Mouse (Mus musculus) adrenal gland, postnatal 36 days (tissue): ENCODE measurements around the gene Map3k4. TPM values are rescaled to one million over a fixed set of nuclear protein-coding genes. Genes with fewer than 3 reads are reported as not detected.

Experiments used
- DNase-seq, 2 experiments: peaks; one replicate each; pipeline ENCODE4 v3.0.0; 2021; ENCODE audit warnings: mixed read lengths in 1 of 2
- long read RNA-seq, 2 experiments: library from polyadenylated mRNA; stranded (forward); transcript quantifications; one replicate each; pipeline ENCODE4 v2.0.0; 2021; ENCODE audit warnings: borderline sequencing depth in 2 of 2
- total RNA-seq, 2 experiments: library from RNA; stranded (reverse); gene quantifications; 2 replicates each; pipeline ENCODE4 v1.2.3; 2021

Gene Map3k4
- total RNA-seq = 10 to 100 TPM; 20.1 to 27.4 TPM
- long read RNA-seq, experiment 1, full-length matches to known transcripts = 8 of 13 reads
- long read RNA-seq, experiment 1, partial matches to known transcripts = 5 of 13 reads
- long read RNA-seq, experiment 1, other reads (novel, unspliced or antisense) = 0 of 13 reads
- long read RNA-seq, experiment 2, full-length matches to known transcripts = 2 of 2 reads
- long read RNA-seq, experiment 2, partial matches to known transcripts = 0 of 2 reads
- long read RNA-seq, experiment 2, other reads (novel, unspliced or antisense) = 0 of 2 reads

DNA sequence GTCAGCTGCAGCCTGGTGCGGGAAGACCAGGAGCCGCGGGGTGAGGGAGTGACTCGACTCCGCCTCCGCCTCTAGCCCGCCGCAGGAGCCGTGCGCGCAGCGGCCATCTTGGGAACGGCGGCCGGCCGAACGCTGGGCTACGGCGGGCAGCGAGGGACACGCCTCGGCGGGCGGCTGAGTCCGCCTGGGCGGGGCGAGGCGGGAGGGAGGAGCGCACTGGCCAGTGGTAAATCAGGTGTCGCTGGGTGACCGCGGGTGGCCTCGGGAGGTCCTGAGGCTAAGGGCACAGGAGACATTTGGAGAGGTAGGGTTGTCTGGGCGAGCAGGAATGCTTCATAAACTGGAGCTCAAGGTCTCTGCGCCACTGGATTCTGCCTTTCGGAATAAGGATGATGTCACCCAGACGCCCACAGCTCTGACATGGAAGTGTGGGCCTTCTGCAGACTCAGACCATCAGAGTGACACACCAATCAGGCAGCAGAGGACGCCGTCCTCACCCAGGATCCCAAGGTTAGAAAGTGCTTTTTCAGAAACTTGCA, at the start of gene Map3k4:
TSS of gene Map3k4 (minus strand) at position 134 of the 539 bp plus-strand sequence.
- peak; percentile 96 to 98 for DNase-seq

DNA sequence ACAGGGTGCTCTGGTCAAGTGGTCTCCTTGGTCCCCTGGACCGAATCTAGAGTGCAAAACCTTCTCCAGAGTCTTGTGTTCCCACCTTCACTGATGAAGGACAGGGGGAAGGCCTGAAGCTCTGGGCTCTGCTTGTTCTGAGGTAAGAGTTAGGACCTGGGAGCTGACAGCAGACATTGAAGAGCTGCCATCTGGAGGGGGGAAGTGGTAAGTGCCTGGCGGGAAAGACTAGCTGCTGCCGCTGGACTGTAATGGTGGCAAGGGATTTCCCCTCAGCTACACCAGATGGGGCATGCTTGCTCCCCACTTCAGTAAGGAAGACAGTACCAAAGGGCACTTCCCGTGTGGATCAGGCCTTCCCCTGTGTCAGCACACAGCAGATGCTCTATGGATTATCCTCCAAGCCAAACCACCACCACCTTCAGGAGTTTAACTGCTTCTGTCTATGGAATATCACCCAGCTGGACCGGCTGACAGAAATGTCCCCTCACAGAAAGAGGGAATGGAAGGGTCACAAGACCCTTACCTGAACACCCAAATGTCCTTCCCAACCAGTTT, 48.9 kb upstream of the Map3k4 start:
- DNase-seq = peak; percentile 55 to 77

DNA sequence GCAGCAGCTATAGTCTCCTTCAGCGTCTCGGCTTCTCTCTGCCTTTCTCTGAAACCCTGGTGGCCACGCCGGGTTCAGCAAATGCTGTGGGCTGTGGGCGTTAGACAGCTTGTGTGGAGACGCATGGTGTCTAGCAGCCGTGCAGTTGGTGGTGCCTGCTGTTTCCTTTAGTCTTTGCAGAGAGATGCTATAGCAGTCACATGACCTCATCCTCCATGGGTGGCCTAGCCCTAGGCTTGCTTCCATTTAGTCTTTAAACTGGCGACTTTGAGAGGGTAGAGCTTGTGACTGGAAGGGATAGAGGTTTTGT, 45.8 kb upstream of the Map3k4 start:
- no peak for DNase-seq

DNA sequence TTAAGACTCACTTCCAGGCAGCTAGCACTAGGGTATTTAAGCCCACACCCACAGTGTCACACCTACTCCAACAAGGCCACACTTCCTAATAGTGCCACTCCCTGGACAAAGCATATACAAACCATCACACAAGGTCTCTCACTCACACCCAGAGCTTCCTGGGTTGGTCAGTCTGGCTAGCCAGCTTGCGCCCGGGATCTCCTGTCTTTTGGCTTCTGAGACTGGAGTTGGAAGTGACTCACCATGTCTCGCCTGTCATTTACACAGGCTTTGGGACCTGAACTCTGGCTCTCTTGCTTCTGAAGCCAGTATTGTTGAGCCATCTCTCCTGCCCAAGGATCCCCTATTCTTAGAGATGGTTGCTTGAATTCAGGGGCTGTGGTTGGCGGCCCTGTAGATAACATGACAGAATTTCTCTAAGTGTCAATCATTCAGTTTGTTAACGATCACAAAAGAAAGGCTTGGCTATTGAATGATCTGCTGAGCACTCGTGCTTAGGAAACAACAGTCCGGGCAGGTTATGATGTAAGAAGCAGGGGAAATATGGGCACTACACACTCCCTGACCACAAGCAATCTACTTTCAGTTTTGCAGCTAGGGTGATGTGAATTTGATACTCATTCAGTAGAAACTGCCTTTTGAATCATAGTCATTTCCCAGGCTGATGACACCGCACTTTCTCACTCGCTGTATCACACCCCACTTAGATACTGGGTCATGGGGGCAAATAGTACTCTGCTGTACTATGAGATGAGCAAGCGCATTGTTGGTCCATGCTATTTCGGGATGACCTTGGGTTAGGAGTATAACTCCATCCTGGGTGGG, 45.2 kb upstream of the Map3k4 start:
- no peak for DNase-seq

DNA sequence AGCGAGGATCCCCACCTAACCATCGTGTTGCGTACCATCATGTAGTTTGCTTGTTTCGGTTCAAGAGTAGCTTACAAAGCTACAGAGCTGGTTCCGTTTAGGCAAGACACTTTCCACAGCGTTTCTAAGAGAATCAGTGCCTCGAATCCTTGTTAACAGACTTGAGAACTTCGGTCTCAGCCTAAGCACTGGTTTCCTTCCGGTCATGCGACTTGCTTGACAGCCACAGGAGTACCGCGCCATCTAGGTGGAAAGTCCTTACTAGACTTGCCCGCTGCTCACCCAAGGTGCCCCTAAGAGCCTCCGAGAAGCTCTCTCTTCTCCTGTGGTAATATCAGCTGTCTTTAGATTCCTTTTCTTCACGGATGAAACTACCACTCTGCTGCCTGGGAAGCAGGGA, 41.3 kb upstream of the Map3k4 start:
- no peak for DNase-seq

DNA sequence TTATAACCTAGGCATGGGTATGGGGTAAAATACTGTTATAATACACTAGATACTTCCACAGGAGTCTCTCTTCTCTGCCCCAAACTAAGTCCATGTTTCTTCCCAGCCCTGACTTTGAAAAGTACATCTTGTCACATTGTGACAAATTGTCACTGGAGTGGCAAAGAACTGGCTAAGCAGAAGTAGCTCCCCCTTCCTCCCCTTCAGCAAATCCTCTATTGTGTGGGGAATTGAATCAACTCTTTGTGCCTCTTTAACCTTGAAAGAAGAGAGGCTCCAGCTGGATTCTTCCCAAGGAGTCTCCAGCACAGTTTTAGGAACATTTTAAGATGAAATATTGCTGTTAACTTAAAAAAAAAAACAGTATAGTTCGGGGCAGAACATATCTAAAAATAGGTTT, 34.2 kb upstream of the Map3k4 start:
- DNase-seq = no peak

DNA sequence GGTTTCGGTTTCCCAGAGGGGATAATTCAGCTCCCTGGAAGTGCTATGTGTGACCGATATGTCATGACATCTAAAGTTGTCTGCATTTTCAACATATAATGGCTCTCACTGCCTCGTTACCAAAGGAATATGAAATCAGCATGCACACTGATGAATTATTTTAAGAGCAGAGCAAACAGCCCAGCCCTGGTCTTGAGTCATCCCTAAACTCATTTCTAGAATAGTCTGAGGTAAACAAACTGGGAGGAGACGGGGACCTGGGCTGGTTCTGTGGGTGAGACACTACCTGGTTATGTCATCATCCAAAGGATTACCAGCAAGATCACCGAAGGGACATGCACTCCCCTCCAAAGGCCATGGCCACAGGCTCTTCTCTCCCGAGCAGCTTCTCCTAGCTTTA, 33.0 kb upstream of the Map3k4 start:
- no peak for DNase-seq

DNA sequence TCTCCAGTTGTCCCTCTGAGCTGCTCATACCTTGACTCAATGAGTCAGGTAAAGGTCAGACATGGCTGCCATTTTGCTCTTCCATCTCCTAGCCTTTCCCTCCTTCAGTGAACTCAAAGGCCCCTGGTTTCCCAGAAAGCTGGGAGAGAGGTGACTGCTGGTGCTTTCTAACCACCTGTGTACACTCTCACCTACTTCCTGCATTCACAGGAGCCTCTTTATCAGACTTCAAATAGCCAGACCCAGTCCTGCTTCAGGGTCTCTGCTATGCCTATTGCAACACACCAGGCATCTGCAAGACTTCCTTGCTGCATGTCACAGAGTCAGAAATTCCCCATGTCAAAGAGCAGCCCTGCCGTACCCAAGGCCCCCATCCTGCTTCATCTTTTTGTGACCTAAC, 28.9 kb upstream of the Map3k4 start:
- no peak for DNase-seq

DNA sequence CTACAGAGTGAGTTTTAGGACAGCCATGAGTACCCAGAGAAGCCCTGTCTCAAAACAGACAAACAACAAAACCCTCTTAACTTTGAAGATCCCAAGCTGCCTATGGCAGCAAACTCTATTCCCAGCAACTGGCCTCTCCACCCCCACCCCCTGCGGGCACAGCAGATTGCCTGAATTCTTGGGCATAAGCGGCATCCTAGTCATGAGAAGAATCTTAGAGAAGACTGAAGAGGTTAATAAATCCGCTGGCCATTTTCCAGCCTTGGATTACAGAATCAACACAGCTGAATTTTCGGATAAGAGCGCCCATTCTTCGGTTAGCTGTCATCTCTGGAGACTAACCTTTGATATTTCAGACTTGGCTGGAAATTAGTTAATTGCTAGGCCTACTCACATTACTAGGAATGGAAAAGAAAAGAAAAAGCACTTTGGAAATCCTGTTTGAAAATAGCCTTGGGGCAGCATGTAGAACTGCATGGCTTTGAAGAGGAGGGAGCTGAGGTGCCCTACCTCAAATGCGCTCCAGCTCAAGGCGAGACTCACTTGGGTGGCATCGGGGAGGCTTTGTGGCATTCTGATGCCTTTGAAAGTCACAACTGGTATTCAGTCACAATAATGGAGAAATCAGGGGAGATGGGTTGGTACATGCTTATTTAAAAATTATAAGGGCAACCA, 25.2 kb upstream of the Map3k4 start:
- no peak for DNase-seq

DNA sequence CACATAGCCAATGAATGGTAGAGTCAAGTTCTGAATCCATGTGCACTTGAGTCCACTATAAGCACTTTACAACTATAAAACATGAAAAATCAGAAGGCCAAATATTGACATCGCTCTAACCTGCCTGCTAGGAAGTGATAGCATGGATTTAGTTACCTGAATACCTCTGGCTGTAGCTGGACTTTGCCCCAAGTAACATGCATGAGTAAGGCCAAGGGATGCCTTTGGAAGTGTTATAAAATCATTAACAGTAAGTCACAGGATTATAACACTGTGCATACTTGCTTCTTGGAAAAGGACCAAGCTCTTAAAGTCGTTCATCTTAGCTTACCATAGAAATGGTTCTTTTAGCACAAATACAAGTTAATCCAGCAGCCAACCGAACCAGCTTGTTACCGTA, 18.6 kb upstream of the Map3k4 start:
- no peak for DNase-seq

DNA sequence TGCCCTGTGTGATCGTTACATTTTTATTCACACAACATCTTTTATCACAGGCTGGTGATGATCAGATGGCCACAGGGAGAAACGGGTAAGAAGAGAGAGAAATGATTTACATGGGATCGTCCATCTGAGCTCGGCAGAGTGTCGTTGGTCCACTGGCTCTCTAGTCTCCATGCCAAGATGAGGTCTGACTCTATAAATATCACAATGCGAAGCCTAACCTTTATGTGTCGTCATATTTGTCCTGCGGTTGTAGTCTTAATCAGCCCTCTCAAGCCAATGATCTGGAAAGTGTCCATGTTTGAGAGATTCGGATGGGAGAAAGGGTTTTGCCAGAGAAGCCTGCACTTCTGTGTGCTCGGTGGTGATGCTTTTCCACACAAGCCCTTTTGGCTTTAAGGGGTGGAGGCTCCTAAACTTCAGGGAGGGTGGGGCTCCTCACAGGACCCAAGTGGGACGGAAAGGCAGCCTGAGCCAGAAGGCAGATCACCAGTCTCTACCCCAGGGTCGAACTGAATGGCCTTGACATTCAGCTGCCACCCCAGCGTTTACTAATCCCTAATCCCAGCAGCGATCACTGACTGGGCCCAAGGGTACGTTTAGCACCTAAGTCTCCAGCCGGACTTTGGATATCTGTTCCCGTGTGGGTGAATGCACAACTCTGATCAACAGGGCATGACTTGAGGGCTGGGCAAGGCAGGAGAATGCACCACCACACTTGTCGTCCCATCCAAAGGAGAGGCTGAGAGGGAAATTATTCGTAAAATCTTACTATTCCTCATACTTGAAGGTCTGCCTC, 17.7 kb upstream of the Map3k4 start:
- DNase-seq = no peak

DNA sequence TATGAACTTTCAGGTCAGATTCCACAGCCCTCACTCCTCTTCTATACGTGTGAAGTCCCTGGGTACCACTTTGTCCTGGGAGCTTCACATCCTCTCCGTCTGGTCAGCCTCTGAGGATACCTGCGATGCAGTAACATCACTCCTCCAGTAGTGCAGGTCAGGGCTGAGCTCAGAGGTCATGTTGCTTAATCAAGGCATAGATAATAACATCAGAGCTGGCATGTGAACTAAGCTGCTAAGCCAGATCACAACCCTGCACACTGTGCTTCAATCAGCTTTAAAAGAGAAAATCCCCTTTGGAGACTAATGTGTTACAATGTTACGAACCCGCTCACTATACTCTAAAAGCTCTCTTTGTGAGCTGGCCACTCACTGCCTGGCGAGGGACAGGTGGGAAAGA, 16.5 kb upstream of the Map3k4 start:
- no peak for DNase-seq

DNA sequence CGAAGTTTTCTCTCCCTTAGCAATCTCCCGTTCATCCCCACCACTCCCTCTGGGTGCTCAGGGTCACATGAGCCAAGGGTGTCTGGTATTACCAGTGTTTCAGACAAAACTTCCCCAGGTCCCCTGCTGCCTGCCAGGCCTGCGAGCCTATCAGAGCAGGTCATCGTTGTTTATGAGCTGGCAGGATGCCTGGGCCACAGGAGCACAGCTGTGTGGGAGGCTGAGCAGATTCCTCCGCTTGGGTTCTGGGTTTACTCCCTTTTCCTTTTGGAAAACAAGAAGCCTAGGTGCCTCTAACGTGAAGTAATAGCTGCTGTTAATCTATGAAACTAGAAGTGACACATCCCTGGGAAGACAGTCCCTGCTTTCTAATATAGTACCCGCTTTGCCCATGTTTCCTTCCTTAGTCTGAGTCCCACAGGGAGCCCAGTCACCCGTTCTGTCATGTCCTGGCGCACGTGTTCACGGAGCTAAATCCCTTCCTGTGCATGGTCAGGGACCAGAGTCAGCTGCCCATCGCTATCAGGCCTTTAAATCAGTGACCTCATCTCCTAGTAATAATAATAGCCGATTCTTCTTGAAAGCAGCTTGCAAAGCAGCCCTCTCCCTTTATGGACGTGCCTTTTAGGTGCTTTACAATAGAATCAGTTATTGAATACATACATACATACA, 9.4 kb upstream of the Map3k4 start:
- peak; percentile 81 to 83 for DNase-seq

DNA sequence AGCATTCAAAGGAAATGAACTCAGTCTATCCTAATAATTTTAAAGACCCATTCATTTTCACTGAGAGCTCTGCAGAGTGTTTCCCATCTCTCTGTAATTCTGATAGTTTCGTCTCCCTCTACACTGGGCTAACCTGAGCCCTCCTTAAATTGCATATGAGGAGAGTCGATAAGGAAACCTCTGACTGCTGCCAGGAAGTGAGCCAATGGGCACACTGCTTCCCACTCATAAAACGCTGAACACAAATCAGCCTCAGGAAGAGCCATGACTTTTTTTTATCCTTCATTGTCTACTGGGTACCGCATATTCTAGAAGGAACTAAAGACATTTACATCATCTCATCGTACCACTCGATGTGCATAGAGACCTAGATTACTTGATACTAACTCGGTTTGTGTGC, 1.2 kb upstream of the Map3k4 start:
- no peak for DNase-seq

DNA sequence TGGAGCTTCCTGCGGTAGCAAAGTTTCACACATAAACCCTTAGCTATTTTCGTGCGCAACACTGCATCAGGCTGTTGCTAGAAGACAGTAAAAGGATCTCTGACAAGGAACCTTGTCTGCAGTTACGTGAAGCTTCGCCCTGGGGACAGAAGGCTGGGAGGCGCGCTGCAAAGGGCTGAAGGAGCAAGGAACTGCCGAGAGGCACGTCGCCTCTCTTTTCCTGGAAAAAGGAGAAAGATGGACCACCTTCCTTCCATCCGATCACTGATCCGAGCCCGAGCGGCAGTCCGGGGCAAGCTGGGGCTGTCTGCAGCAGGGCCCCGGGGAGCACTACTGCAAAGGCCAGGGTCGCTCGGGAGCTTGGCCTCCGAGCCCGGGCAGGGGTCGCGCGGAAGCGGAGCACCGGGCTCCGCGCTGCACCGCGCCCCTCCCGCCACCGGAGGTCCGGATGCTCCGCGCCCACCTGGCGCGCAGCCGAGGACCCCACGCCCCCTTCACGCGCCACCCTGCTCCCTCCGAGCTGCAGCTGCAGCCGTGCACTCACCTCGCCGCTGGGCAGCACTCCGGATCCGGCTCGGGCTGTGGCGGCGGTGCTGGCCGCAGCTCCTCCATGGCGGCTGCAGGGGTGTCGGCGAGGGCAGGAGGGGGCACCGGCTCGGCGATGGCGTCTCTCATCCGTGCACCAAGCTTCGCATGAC, 493 bp downstream of the Map3k4 start:
- no peak for DNase-seq

DNA sequence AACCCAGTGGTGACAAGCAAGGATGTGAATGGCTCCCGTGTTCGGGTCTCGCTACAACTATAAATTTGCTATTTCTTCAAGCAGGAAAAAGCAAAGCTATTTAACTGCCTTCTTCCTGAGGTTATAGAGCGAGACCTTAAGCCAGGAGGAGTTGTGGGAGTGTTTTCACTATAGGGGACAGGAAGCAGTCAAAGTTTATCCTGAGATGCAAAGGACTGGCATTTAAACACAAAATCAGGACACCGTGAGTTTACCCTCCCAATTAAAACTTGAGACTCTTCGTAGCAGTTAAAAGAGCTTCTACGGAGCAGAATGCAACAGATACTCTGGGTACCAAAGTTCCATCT, 1.0 kb downstream of the Map3k4 start:
- DNase-seq = no peak

DNA sequence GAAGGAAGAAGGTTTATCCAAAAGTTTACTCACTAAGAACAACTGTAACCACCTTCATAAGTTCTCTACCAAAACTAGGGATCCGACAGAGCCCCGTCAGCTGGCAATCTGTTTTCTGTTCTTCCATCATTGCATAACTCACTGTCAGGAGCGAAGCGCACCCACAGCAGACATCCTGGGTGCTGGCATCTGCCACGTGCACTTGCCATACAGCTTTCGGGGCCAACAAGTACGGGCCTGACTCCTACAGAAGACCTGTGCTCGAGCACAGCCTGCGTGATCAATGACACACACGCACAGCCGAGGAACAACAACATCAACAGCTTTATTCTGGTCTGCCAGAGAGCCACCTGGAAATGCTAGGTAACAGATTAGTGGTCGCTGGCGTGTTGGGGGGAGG, 2.3 kb downstream of the Map3k4 start:
- DNase-seq = no peak

DNA sequence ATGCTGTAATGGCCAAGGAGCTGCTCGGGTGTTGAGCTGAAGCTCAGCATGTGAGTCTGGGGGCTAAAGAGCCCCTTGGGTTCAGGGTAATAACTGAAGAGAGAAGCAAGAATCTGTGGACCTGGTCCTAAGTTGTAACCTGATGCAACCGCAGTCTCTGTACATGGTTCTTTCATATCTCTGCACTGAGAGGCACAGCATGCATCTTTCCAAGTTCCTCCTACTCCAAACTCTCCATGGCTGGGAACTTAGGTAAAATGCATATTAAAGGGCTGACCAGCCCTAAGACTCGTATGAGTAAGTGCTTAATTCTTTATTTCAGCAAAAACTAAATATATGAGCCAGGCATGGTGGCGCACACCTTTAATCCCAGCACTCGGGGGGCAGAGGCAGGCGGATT, 6.3 kb downstream of the Map3k4 start:
- no peak for DNase-seq

DNA sequence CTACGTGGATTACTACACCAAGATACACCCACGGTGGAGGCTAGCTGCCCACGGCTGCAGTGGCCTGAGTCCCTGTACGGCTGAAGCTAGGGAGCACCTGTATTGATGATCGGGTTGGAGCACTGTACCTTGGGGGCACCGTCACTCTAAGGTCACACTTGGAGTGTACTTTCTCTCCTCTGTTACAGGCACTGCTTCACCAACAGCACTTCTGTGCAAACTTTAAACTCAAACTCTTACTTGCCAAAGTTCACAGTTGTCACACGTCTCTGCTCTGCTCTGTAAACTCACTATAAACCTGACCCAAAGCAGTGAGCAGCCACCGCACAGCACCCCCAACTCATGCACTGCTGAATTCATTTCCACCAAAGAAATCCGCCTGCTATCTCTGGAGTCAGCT, 9.1 kb downstream of the Map3k4 start:
- no peak for DNase-seq

DNA sequence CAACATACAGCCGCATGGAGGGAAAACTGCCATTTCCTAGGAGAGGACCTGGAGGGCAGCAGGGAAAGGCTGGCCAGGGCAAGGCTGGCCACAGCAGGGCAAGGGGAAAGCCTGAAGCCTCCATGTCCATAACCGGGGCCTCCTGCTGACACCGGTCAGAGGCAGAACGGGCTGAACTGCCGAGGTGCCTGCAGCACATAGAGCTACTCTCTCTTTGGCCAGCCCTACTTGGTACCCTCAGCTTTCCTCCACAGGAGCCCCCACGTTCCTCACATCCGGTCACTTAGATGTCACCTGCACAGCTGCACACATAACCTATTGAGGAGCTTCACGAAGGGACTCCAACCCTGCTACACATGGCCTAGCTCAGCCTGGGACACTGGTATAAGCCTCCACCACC, 9.5 kb downstream of the Map3k4 start:
- no peak for DNase-seq
